Comparison of ENCODE assay signal across 20 mouse cellular contexts in genomic region chr5:114779956-114780489, GRCm38 (mm10). TPM values are rescaled to one million over a fixed set of nuclear protein-coding genes. Genes with fewer than 3 reads are reported as not detected.
DNase-seq lines count a peak whose midpoint lies in the region; ATAC-seq and TF ChIP-seq lines count a peak whose summit lies in the region.
"Had no signal": no experiment of that assay in that cellular context is flagged by ENCODE, and none has a peak within 500 bp of the region (broad histone marks: within the 10 kb centered on the region; RNA-seq: fewer than 3 reads in every experiment).

No protein-coding gene starts in this region.

- no peak for ATAC-seq in megakaryocyte, adult 5-6 weeks (ENCODE audit: poor library complexity, severe bottlenecking)
- ATAC-seq: CD4-positive, CD25-positive, alpha-beta regulatory T cell, adult 4 months; hindbrain, embryonic 16.5 days; midbrain, embryonic 15.5 days had no signal

- WGBS in cerebellum, adult 2 months, result 29% methylated on average over 7 of the region's 7 CpGs
- WGBS in limb, embryonic 10.5 days, result 68% methylated on average over 7 of the region's 7 CpGs

- DNase-seq in cerebellum, adult 2 months, result no peak
- no peak for DNase-seq in cerebellum, adult 9-10 months
- no peak for DNase-seq in limb, embryonic 10.5 days (ENCODE audit: low spot score)
- peak; percentile 34 to 43 for DNase-seq in thymus, postnatal 36 days
- DNase-seq in right cerebral cortex, postnatal 25 days, result no peak
- no peak for DNase-seq in embryo, embryonic 9.5 days (ENCODE audit: extremely low spot score)
- DNase-seq: adrenal gland, postnatal 36 days; cerebellum, adult 9-11 months; heart, adult 2 months; kidney, adult 11 months; lung, embryonic 14.5 days; lung, postnatal 4 days had no signal

- no peak overlapping the region for H3K4me3 ChIP-seq in cerebellum, adult 2 months (replicated peaks; ENCODE audit: insufficient read depth, low read depth, low read length)
- H3K4me3 ChIP-seq in megakaryocyte, embryonic 14.5 days (replicated peaks), result peak overlapping the region; percentile 30
- no peak overlapping the region for H3K4me3 ChIP-seq in limb, embryonic 10.5 days
- H3K4me3 ChIP-seq: heart, adult 2 months; heart, embryonic 15.5 days; limb, embryonic 15.5 days; midbrain, embryonic 15.5 days; neural tube, embryonic 15.5 days had no signal

- no peak for TF ChIP-seq CTCF in cerebellum, adult 2 months (IDR thresholded peaks at IDR 0.05; ENCODE audit: borderline replicate concordance, insufficient read depth, low read depth, low read length)

- H3K27ac ChIP-seq in cerebellum, adult 2 months (ENCODE audit: insufficient read depth, low read length), result 0 out of 2 replicates have a peak overlapping the region, but pooled peaks have one; percentile 1
- H3K27ac ChIP-seq in limb, embryonic 10.5 days, result peak overlapping the region; percentile 25; the same call in 1 of the 2 replicates
- H3K27ac ChIP-seq: heart, adult 2 months; heart, embryonic 15.5 days; limb, embryonic 15.5 days; midbrain, embryonic 15.5 days; neural tube, embryonic 15.5 days had no signal

- peaks cover 23% of the 10 kb centered on the region for H3K36me3 ChIP-seq in megakaryocyte, embryonic 14.5 days (replicated peaks; ENCODE audit: low read length)
- peaks cover 4% of the 10 kb centered on the region; the same call in 1 of the 2 replicates for H3K36me3 ChIP-seq in limb, embryonic 10.5 days
- H3K36me3 ChIP-seq: heart, embryonic 15.5 days; limb, embryonic 15.5 days; midbrain, embryonic 15.5 days; neural tube, embryonic 15.5 days had no signal

- no peak for TF ChIP-seq POLR2A in cerebellum, adult 2 months (IDR thresholded peaks at IDR 0.05; ENCODE audit: borderline replicate concordance, insufficient read depth, low read length)

- H3K9me3 ChIP-seq in megakaryocyte, embryonic 14.5 days, result no peaks in the 10 kb centered on the region
- H3K9me3 ChIP-seq in limb, embryonic 10.5 days (replicated peaks), result no peaks in the 10 kb centered on the region
- H3K9me3 ChIP-seq: heart, embryonic 15.5 days; limb, embryonic 15.5 days; midbrain, embryonic 15.5 days; neural tube, embryonic 15.5 days had no signal

- no peaks in the 10 kb centered on the region for H3K27me3 ChIP-seq in cerebellum, adult 2 months (ENCODE audit: control insufficient read depth, insufficient read depth, low read length)
- no peaks in the 10 kb centered on the region for H3K27me3 ChIP-seq in megakaryocyte, embryonic 14.5 days (replicated peaks)
- no peaks in the 10 kb centered on the region for H3K27me3 ChIP-seq in limb, embryonic 10.5 days (ENCODE audit: low read depth, poor library complexity, severe bottlenecking)
- H3K27me3 ChIP-seq: heart, embryonic 15.5 days; limb, embryonic 15.5 days; midbrain, embryonic 15.5 days; neural tube, embryonic 15.5 days had no signal

- peaks cover 41% of the 10 kb centered on the region for H3K4me1 ChIP-seq in cerebellum, adult 2 months (ENCODE audit: control insufficient read depth, insufficient read depth, low read length)
- peaks cover 97% of the 10 kb centered on the region for H3K4me1 ChIP-seq in megakaryocyte, embryonic 14.5 days
- peaks cover 35% of the 10 kb centered on the region for H3K4me1 ChIP-seq in limb, embryonic 10.5 days

RNA-seq across cellular contexts. Expression of gene Git2, which starts 4.7 kb away (rescaled TPM):
- polyA plus RNA-seq in cerebellum, adult 2 months (2012; rRNA removed), result 96.5 and 107 TPM in 2 replicates
- polyA plus RNA-seq in megakaryocyte, embryonic 14.5 days (2012; ENCODE audit: insufficient read depth, low replicate concordance), result 48.3 and 136 TPM in 2 replicates
- 93.8 and 97.0 TPM in 2 replicates for total RNA-seq in megakaryocyte, adult 5-6 weeks (2015)
- total RNA-seq in megakaryocyte, adult 5-6 weeks (2017), result 87.1 and 107 TPM in 2 replicates
- polyA plus RNA-seq in limb, embryonic 10.5 days (2016; fragmentation: Nextera tagmentation; extraction: Ambion mirVana), result 36.1 and 44.8 TPM in 2 replicates

RNA-seq across cellular contexts. Expression of gene Ankrd13a, which starts 5.5 kb away (rescaled TPM):
- polyA plus RNA-seq in cerebellum, adult 2 months (2012; rRNA removed), result 61.6 and 62.1 TPM in 2 replicates
- polyA plus RNA-seq in megakaryocyte, embryonic 14.5 days (2012; ENCODE audit: insufficient read depth, low replicate concordance), result 99.9 and 118 TPM in 2 replicates
- total RNA-seq in megakaryocyte, adult 5-6 weeks (2015), result 169 and 170 TPM in 2 replicates
- 204 and 225 TPM in 2 replicates for total RNA-seq in megakaryocyte, adult 5-6 weeks (2017)
- polyA plus RNA-seq in limb, embryonic 10.5 days (2016; fragmentation: Nextera tagmentation; extraction: Ambion mirVana), result 43.1 and 44.0 TPM in 2 replicates

RNA-seq across cellular contexts. Expression of gene 1500011B03Rik, which starts 43.2 kb away (rescaled TPM):
- polyA plus RNA-seq in cerebellum, adult 2 months (2012; rRNA removed), result 227 and 230 TPM in 2 replicates
- 24.5 and 89.4 TPM in 2 replicates for polyA plus RNA-seq in megakaryocyte, embryonic 14.5 days (2012; ENCODE audit: insufficient read depth, low replicate concordance)
- 30.6 and 45.3 TPM in 2 replicates for total RNA-seq in megakaryocyte, adult 5-6 weeks (2015)
- total RNA-seq in megakaryocyte, adult 5-6 weeks (2017), result 19.1 and 24.0 TPM in 2 replicates
- polyA plus RNA-seq in limb, embryonic 10.5 days (2016; fragmentation: Nextera tagmentation; extraction: Ambion mirVana), result 92.0 and 92.4 TPM in 2 replicates

Comparison
In these comparisons a context has a peak if more than half of its experiments do, and no peak if none do; other contexts are left out.
1. DNase-seq: peak in thymus, postnatal 36 days (2 of 2); none in cerebellum, adult 2 months (0 of 2), cerebellum, adult 9-10 months (single experiment), limb, embryonic 10.5 days (single experiment), right cerebral cortex, postnatal 25 days (single experiment) and embryo, embryonic 9.5 days (single experiment).